Mouse (Mus musculus): ENCODE measurements around the gene Mrps27.

- TF ChIP-seq CTCF (IDR thresholded peaks at IDR 0.05; ENCODE audit: low read depth) (no peak), EP300 (IDR thresholded peaks at IDR 0.05; ENCODE audit: low read depth) (no peak)
Measured at GRCm38 (mm10) chr13:99386341-99386740, 41.8 kb downstream of the Mrps27 start.

Data from heart, postnatal 0 days (tissue).